8 mouse cellular contexts compared by ENCODE assay signal in genomic region chr19:57007781-57008710, GRCm38 (mm10). TPM values are rescaled to one million over a fixed set of nuclear protein-coding genes. Genes with fewer than 3 reads are reported as not detected.
DNase-seq lines count a peak whose midpoint lies in the region; ATAC-seq and TF ChIP-seq lines count a peak whose summit lies in the region.

TSS of gene Afap1l2 (minus strand) at chr19:57008228.

- H3K4me2 ChIP-seq in embryonic facial prominence, embryonic 13.5 days, result peak within 1 kb of the TSS; percentile 96
- H3K4me2 ChIP-seq in heart, embryonic 13.5 days, result peak within 1 kb of the TSS; percentile 88
- H3K4me2 ChIP-seq in kidney, embryonic 16.5 days (replicated peaks; ENCODE audit: low read depth, low read length), result peak within 1 kb of the TSS; percentile 88

- no peak; the same call in 1 of the 2 replicates for ATAC-seq in embryonic facial prominence, embryonic 13.5 days (ENCODE audit: insufficient number of reproducible peaks, insufficient read depth, low FRiP score, low TSS enrichment, low read depth)
- ATAC-seq in heart, embryonic 13.5 days (ENCODE audit: extremely low read depth, insufficient number of reproducible peaks, low FRiP score, low TSS enrichment), result no peak
- peak; percentile 72 for ATAC-seq in kidney, embryonic 16.5 days (ENCODE audit: low FRiP score, low TSS enrichment)

- H3K4me1 ChIP-seq in E14TG2a.4 (replicated peaks; ENCODE audit: low read depth, low read length), result peaks cover 22% of the 10 kb centered on the region
- H3K4me1 ChIP-seq in embryonic facial prominence, embryonic 13.5 days, result peaks cover 28% of the 10 kb centered on the region
- peaks cover 15% of the 10 kb centered on the region for H3K4me1 ChIP-seq in heart, embryonic 13.5 days
- H3K4me1 ChIP-seq in kidney, embryonic 16.5 days (ENCODE audit: insufficient read depth, low read length), result peaks cover 26% of the 10 kb centered on the region

- peak; percentile 37 for TF ChIP-seq CTCF in E14TG2a.4 (conservative IDR thresholded peaks at IDR 0.05; ENCODE audit: low read length)

- DNase-seq in adrenal gland, adult 8-10 months, result peak; percentile 65
- peak; percentile 64 to 70 for DNase-seq in lung, adult 18-20 months
- DNase-seq in retina, embryonic 14.5 days (ENCODE audit: low spot score), result peak; percentile 38
- DNase-seq in natural killer cell, adult 2 months (ENCODE audit: low spot score in 2 of 2), result no peak

- H3K27ac ChIP-seq in embryonic facial prominence, embryonic 13.5 days, result no peak within 1 kb of the TSS
- H3K27ac ChIP-seq in heart, embryonic 13.5 days (replicated peaks), result no peak within 1 kb of the TSS
- no peak within 1 kb of the TSS for H3K27ac ChIP-seq in kidney, embryonic 16.5 days (ENCODE audit: low read length)

- WGBS in embryonic facial prominence, embryonic 13.5 days, result 1% methylated on average over 68 of the region's 68 CpGs
- 2% methylated on average over 68 of the region's 68 CpGs for WGBS in heart, embryonic 13.5 days
- WGBS in kidney, embryonic 16.5 days, result 2% methylated on average over 68 of the region's 68 CpGs

- H3K27me3 ChIP-seq in E14TG2a.4 (ENCODE audit: insufficient read depth, low read length), result peaks cover 53% of the 10 kb centered on the region
- peaks cover 26% of the 10 kb centered on the region for H3K27me3 ChIP-seq in embryonic facial prominence, embryonic 13.5 days
- H3K27me3 ChIP-seq in heart, embryonic 13.5 days (replicated peaks), result peaks cover 49% of the 10 kb centered on the region
- H3K27me3 ChIP-seq in kidney, embryonic 16.5 days (ENCODE audit: insufficient read depth, low read length), result no peaks in the 10 kb centered on the region

- H3K4me3 ChIP-seq in E14TG2a.4 (replicated peaks; ENCODE audit: low read length), result peak within 1 kb of the TSS; percentile 81
- H3K4me3 ChIP-seq in embryonic facial prominence, embryonic 13.5 days, result peak within 1 kb of the TSS; percentile 58
- peak within 1 kb of the TSS; percentile 67 for H3K4me3 ChIP-seq in heart, embryonic 13.5 days
- H3K4me3 ChIP-seq in kidney, embryonic 16.5 days (ENCODE audit: low read length), result peak within 1 kb of the TSS; percentile 59

- H3K36me3 ChIP-seq in E14TG2a.4 (ENCODE audit: insufficient read depth, low read length), result no peaks in the 10 kb centered on the region
- no peaks in the 10 kb centered on the region for H3K36me3 ChIP-seq in embryonic facial prominence, embryonic 13.5 days
- H3K36me3 ChIP-seq in heart, embryonic 13.5 days, result no peaks in the 10 kb centered on the region
- no peaks in the 10 kb centered on the region for H3K36me3 ChIP-seq in kidney, embryonic 16.5 days (ENCODE audit: insufficient read depth, low read length)

- peaks cover 20% of the 10 kb centered on the region for H3K9me3 ChIP-seq in E14TG2a.4 (ENCODE audit: low read length)
- no peaks in the 10 kb centered on the region for H3K9me3 ChIP-seq in embryonic facial prominence, embryonic 13.5 days
- H3K9me3 ChIP-seq in heart, embryonic 13.5 days, result no peaks in the 10 kb centered on the region
- H3K9me3 ChIP-seq in kidney, embryonic 16.5 days (ENCODE audit: low read length), result no peaks in the 10 kb centered on the region

- peak within 1 kb of the TSS; percentile 74 for H3K9ac ChIP-seq in embryonic facial prominence, embryonic 13.5 days
- H3K9ac ChIP-seq in heart, embryonic 13.5 days, result peak within 1 kb of the TSS; percentile 81
- H3K9ac ChIP-seq in kidney, embryonic 16.5 days (replicated peaks; ENCODE audit: low read length), result peak within 1 kb of the TSS; percentile 73

RNA-seq across cellular contexts. Expression of gene Afap1l2, which starts in this region (rescaled TPM):
- total RNA-seq in adrenal gland, adult 8-10 months (2022), result 10 to 100 TPM; 26.7 to 42.5 (median 32.2) TPM
- 8.1 and 9.3 TPM in 2 replicates for polyA plus RNA-seq in embryonic facial prominence, embryonic 13.5 days (2015; fragmentation: Nextera tagmentation; extraction: Ambion mirVana)
- polyA plus RNA-seq in heart, embryonic 13.5 days (2015; fragmentation: Nextera tagmentation; extraction: Ambion mirVana), result 1.6 and 1.7 TPM in 2 replicates
- 22.0 and 22.3 TPM in 2 replicates for polyA plus RNA-seq in kidney, embryonic 16.5 days (2015; fragmentation: Nextera tagmentation; extraction: Ambion mirVana)

Comparison
In these comparisons a context has a peak if more than half of its experiments do, and no peak if none do; other contexts are left out.
1. DNase-seq: peak in adrenal gland, adult 8-10 months (single experiment), lung, adult 18-20 months (2 of 2) and retina, embryonic 14.5 days (single experiment); none in natural killer cell, adult 2 months (0 of 2).
2. Peak in every context shown above with its lines, with median percentiles within 50 percentile points of each other: H3K4me3 ChIP-seq, H3K4me2 ChIP-seq and H3K9ac ChIP-seq.